ENCODE assay signal across 9 mouse cellular contexts in the genomic region with DNA sequence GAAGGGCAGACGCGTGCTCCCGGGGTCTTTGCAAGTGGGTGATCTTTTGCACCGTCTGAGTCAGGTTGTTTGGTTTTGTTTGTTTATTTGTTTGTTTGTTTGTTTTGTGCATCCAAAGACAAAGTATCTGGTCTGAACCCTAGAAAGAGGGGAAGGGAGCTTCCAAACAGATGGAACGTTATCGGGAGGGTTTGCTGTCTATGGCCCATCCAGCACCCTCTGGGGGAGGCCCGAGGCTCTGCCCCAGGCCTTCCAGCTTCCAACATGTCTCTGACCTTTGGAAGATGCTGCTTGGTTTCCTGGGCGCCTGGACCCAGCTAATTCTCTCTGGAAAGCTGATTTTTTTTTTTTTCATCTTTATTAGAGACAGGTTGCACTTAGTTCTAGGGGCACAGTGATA. TPM values are rescaled to one million over a fixed set of nuclear protein-coding genes. Genes with fewer than 3 reads are reported as not detected.
DNase-seq lines count a peak whose midpoint lies in the region; ATAC-seq lines count a peak whose summit lies in the region.
"Had no signal": no experiment of that assay in that cellular context is flagged by ENCODE, and none has a peak within 500 bp of the region (broad histone marks: within the 10 kb centered on the region; RNA-seq: fewer than 3 reads in every experiment).

No protein-coding gene starts in this region.

- ATAC-seq in cerebellum, adult (ENCODE audit: insufficient number of reproducible peaks, low FRiP score, low TSS enrichment), result no peak
- ATAC-seq in neural tube, embryonic 11.5 days (ENCODE audit: insufficient read depth, low FRiP score, low TSS enrichment), result no peak
- ATAC-seq in limb, embryonic 15.5 days (ENCODE audit: insufficient number of reproducible peaks, low FRiP score, low TSS enrichment, low read depth), result no peak

- no peak overlapping the region for H3K27ac ChIP-seq in neural tube, embryonic 11.5 days (ENCODE audit: low read depth, low read length)
- H3K27ac ChIP-seq in limb, embryonic 15.5 days, result no peak overlapping the region

- peaks cover 31% of the 10 kb centered on the region for H3K27me3 ChIP-seq in neural tube, embryonic 11.5 days (ENCODE audit: control insufficient read depth, insufficient read depth, low read length)
- peaks cover 28% of the 10 kb centered on the region for H3K27me3 ChIP-seq in limb, embryonic 15.5 days

- no peak overlapping the region for H3K9ac ChIP-seq in neural tube, embryonic 11.5 days (ENCODE audit: low read length)
- H3K9ac ChIP-seq in limb, embryonic 15.5 days, result no peak overlapping the region

- H3K36me3 ChIP-seq in neural tube, embryonic 11.5 days (ENCODE audit: control insufficient read depth, insufficient read depth, low read length), result no peaks in the 10 kb centered on the region
- H3K36me3 ChIP-seq in limb, embryonic 15.5 days, result no peaks in the 10 kb centered on the region

- no peak overlapping the region for H3K4me3 ChIP-seq in neural tube, embryonic 11.5 days (ENCODE audit: low read depth, low read length)
- H3K4me3 ChIP-seq in limb, embryonic 15.5 days, result peak overlapping the region; percentile 69; the same call in 1 of the 2 replicates

- peak; percentile 38 for DNase-seq in cerebellum, adult 11-12 months
- DNase-seq in neural tube, embryonic 11.5 days (ENCODE audit: low spot score), result no peak
- DNase-seq in neural tube, embryonic 10.5 days (ENCODE audit: extremely low spot score, low spot score), result no peak
- DNase-seq in gastrocnemius, postnatal 4 days (ENCODE audit: low spot score in 2 of 2), result no peak
- DNase-seq in T-cell, adult 2 months (ENCODE audit: low spot score), result no peak
- DNase-seq in right cerebral cortex, adult 2 months (ENCODE audit: low spot score in 2 of 2), result no peak
- DNase-seq: lung, postnatal 10 days had no signal

- peak overlapping the region; percentile 100 for H3K4me2 ChIP-seq in neural tube, embryonic 11.5 days (ENCODE audit: low read depth)
- peak overlapping the region; percentile 99 for H3K4me2 ChIP-seq in limb, embryonic 15.5 days

- peaks cover 13% of the 10 kb centered on the region; the same call in 1 of the 2 replicates for H3K4me1 ChIP-seq in neural tube, embryonic 11.5 days (ENCODE audit: control insufficient read depth, insufficient read depth, low read length)
- peaks cover 14% of the 10 kb centered on the region for H3K4me1 ChIP-seq in limb, embryonic 15.5 days

- 17% methylated on average over 8 of the region's 8 CpGs for WGBS in neural tube, embryonic 11.5 days
- WGBS in limb, embryonic 15.5 days, result 19% methylated on average over 8 of the region's 8 CpGs

- H3K9me3 ChIP-seq in neural tube, embryonic 11.5 days (ENCODE audit: control insufficient read depth, low read length), result no peaks in the 10 kb centered on the region
- H3K9me3 ChIP-seq in limb, embryonic 15.5 days, result no peaks in the 10 kb centered on the region

RNA-seq across cellular contexts. Expression of a gene that starts 1.4 kb away (rescaled TPM):
- 4.7 and 5.0 TPM in 2 replicates for polyA plus RNA-seq in neural tube, embryonic 11.5 days (2014; fragmentation: Nextera tagmentation; extraction: Ambion mirVana)
- 6.2 and 8.2 TPM in 2 replicates for polyA plus RNA-seq in limb, embryonic 15.5 days (2015; fragmentation: Nextera tagmentation; extraction: Ambion mirVana)
- total RNA-seq in gastrocnemius, postnatal 4 days (2021), result 10 to 100 TPM; 30.8 to 33.0 TPM

RNA-seq across cellular contexts. Expression of a gene that starts 22.4 kb away (rescaled TPM):
- polyA plus RNA-seq in neural tube, embryonic 11.5 days (2014; fragmentation: Nextera tagmentation; extraction: Ambion mirVana), result not detected in 2 replicates
- not detected in 2 replicates for polyA plus RNA-seq in limb, embryonic 15.5 days (2015; fragmentation: Nextera tagmentation; extraction: Ambion mirVana)
- not detected for total RNA-seq in gastrocnemius, postnatal 4 days (2021)

RNA-seq across cellular contexts. Expression of a gene that starts 36.0 kb away (rescaled TPM):
- polyA plus RNA-seq in neural tube, embryonic 11.5 days (2014; fragmentation: Nextera tagmentation; extraction: Ambion mirVana), result not detected in 2 replicates
- not detected in 2 replicates for polyA plus RNA-seq in limb, embryonic 15.5 days (2015; fragmentation: Nextera tagmentation; extraction: Ambion mirVana)
- not detected for total RNA-seq in gastrocnemius, postnatal 4 days (2021)

RNA-seq across cellular contexts. Expression of a gene that starts 41.9 kb away (rescaled TPM):
- 0.69 TPM in 2 replicates for polyA plus RNA-seq in neural tube, embryonic 11.5 days (2014; fragmentation: Nextera tagmentation; extraction: Ambion mirVana)
- 13.0 and 13.6 TPM in 2 replicates for polyA plus RNA-seq in limb, embryonic 15.5 days (2015; fragmentation: Nextera tagmentation; extraction: Ambion mirVana)
- 1 to 10 TPM; 5.6 to 6.1 TPM for total RNA-seq in gastrocnemius, postnatal 4 days (2021)
